Mouse (Mus musculus): ENCODE measurements around the gene Arid1b. TPM values are rescaled to one million over a fixed set of nuclear protein-coding genes. Genes with fewer than 3 reads are reported as not detected.

Gene Arid1b
- polyA plus RNA-seq, 1 experiment from 2014 or later, result 8.7 TPM

GRCm38 (mm10) chr17:5386885-5387545, 392.9 kb downstream of the Arid1b start:
- Histone ChIP-seq H3K4me1 (replicated peaks) (peaks cover 6% of the 10 kb centered on the region; the same call in 1 of the 2 replicates), H3K27me3 (replicated peaks) (no peaks in the 10 kb centered on the region; the same call in 1 of the 2 replicates), H3K9me3 (replicated peaks) (no peaks in the 10 kb centered on the region), H3K9ac (no peak overlapping the region), H3K4me3 (no peak overlapping the region), H3K36me3 (no peaks in the 10 kb centered on the region), H3K4me2 (no peak overlapping the region), H3K27ac (ENCODE audit: poor library complexity, severe bottlenecking) (no peak overlapping the region)
- WGBS, result 79% methylated on average over 12 of the region's 12 CpGs
- no peak for ATAC-seq (ENCODE audit: insufficient number of reproducible peaks, low FRiP score)

- Histone ChIP-seq H3K9ac (no peak overlapping the region), H3K4me2 (no peak overlapping the region), H3K36me3 (no peaks in the 10 kb centered on the region), H3K4me3 (no peak overlapping the region), H3K27me3 (replicated peaks) (no peaks in the 10 kb centered on the region; the same call in 1 of the 2 replicates), H3K4me1 (replicated peaks) (peaks cover 6% of the 10 kb centered on the region; the same call in 1 of the 2 replicates), H3K27ac (ENCODE audit: poor library complexity, severe bottlenecking) (no peak overlapping the region), H3K9me3 (replicated peaks) (peaks cover 5% of the 10 kb centered on the region)
- WGBS, result 64% methylated on average over 3 of the region's 3 CpGs
- ATAC-seq (ENCODE audit: insufficient number of reproducible peaks, low FRiP score), result no peak
Observed at GRCm38 (mm10) chr17:5388351-5388750, 394.2 kb downstream of the Arid1b start.

- peaks cover 6% of the 10 kb centered on the region for H3K9me3 ChIP-seq (replicated peaks)
- 49% methylated on average over 10 of the region's 10 CpGs for WGBS
- no peak overlapping the region for H3K27ac ChIP-seq (ENCODE audit: poor library complexity, severe bottlenecking)
- H3K4me1 ChIP-seq (replicated peaks), result peaks cover 6% of the 10 kb centered on the region; the same call in 1 of the 2 replicates
- no peak overlapping the region for H3K4me3 ChIP-seq
- no peak overlapping the region for H3K4me2 ChIP-seq
- H3K9ac ChIP-seq, result no peak overlapping the region
- no peaks in the 10 kb centered on the region for H3K36me3 ChIP-seq
- no peak for ATAC-seq (ENCODE audit: insufficient number of reproducible peaks, low FRiP score)
- H3K27me3 ChIP-seq (replicated peaks), result no peaks in the 10 kb centered on the region; the same call in none of the 2 replicates
Observed at GRCm38 (mm10) chr17:5390682-5391081, 396.6 kb downstream of the Arid1b start.

- peaks cover 6% of the 10 kb centered on the region for H3K9me3 ChIP-seq (replicated peaks)
- no peak overlapping the region for H3K4me2 ChIP-seq
- 79% methylated on average over 16 of the region's 16 CpGs for WGBS
- no peak for ATAC-seq (ENCODE audit: insufficient number of reproducible peaks, low FRiP score)
- H3K27me3 ChIP-seq (replicated peaks), result peaks cover 5% of the 10 kb centered on the region; the same call in 1 of the 2 replicates
- H3K4me1 ChIP-seq (replicated peaks), result peaks cover 5% of the 10 kb centered on the region
- no peak overlapping the region for H3K27ac ChIP-seq (ENCODE audit: poor library complexity, severe bottlenecking)
- H3K4me3 ChIP-seq, result no peak overlapping the region
- no peak overlapping the region for H3K9ac ChIP-seq
- H3K36me3 ChIP-seq, result no peaks in the 10 kb centered on the region
Observed at GRCm38 (mm10) chr17:5395454-5396205, 401.5 kb downstream of the Arid1b start.

- Histone ChIP-seq H3K27me3 (replicated peaks) (peaks cover 5% of the 10 kb centered on the region; the same call in 1 of the 2 replicates), H3K4me2 (no peak overlapping the region), H3K9me3 (replicated peaks) (peaks cover 6% of the 10 kb centered on the region), H3K9ac (no peak overlapping the region), H3K4me3 (no peak overlapping the region), H3K4me1 (replicated peaks) (peaks cover 4% of the 10 kb centered on the region; the same call in 1 of the 2 replicates), H3K27ac (ENCODE audit: poor library complexity, severe bottlenecking) (no peak overlapping the region), H3K36me3 (no peaks in the 10 kb centered on the region)
- ATAC-seq (ENCODE audit: insufficient number of reproducible peaks, low FRiP score), result no peak
- WGBS, result 71% methylated on average over 5 of the region's 5 CpGs
Observed at GRCm38 (mm10) chr17:5396213-5396612, 402.1 kb downstream of the Arid1b start.
